In genomic region chr12:29937308-29937707, GRCm38 (mm10) we compare ENCODE assay signal across 9 mouse cellular contexts. TPM values are rescaled to one million over a fixed set of nuclear protein-coding genes. Genes with fewer than 3 reads are reported as not detected.
DNase-seq lines count a peak whose midpoint lies in the region; ATAC-seq and TF ChIP-seq lines count a peak whose summit lies in the region.
"Had no signal": no experiment of that assay in that cellular context is flagged by ENCODE, and none has a peak within 500 bp of the region (broad histone marks: within the 10 kb centered on the region; RNA-seq: fewer than 3 reads in every experiment).

Gene Pxdn, plus strand, starts transcription at chr12:29937608.

- H3K27me3 ChIP-seq in limb, embryonic 13.5 days: no peaks in the 10 kb centered on the region

- H3K4me2 ChIP-seq in limb, embryonic 13.5 days (replicated peaks): peak within 1 kb of the TSS; percentile 85

- H3K9me3 ChIP-seq in limb, embryonic 13.5 days: no peaks in the 10 kb centered on the region

- intact Hi-C loops in heart, postnatal 10 days (cut with DNase I): loop anchor here (5.0 kb wide), 1 partner anchor 35 kb away; no protein-coding TSS in a partner anchor

- peaks cover 8% of the 10 kb centered on the region for H3K4me1 ChIP-seq in cortical plate, adult 2 months (ENCODE audit: control insufficient read depth, insufficient read depth, low read length)
- H3K4me1 ChIP-seq in limb, embryonic 13.5 days: peaks cover 34% of the 10 kb centered on the region

- H3K4me3 ChIP-seq in cortical plate, adult 2 months (ENCODE audit: insufficient read depth, low read length): peak within 1 kb of the TSS; percentile 84
- peak within 1 kb of the TSS; percentile 89 for H3K4me3 ChIP-seq in limb, embryonic 13.5 days

- 36% methylated on average over 8 of the region's 8 CpGs for WGBS in limb, embryonic 13.5 days

- H3K27ac ChIP-seq in cortical plate, adult 2 months (ENCODE audit: insufficient read depth, low read length): peak within 1 kb of the TSS; percentile 97
- peak within 1 kb of the TSS; percentile 96 for H3K27ac ChIP-seq in limb, embryonic 13.5 days

- TF ChIP-seq POLR2A in cortical plate, adult 2 months (IDR thresholded peaks at IDR 0.05; ENCODE audit: extremely low read depth, insufficient read depth, low read length): no peak

- H3K36me3 ChIP-seq in limb, embryonic 13.5 days: peaks cover 13% of the 10 kb centered on the region

- DNase-seq in layer of hippocampus, adult 8-10 months (ENCODE audit: low spot score in 2 of 2): no peak
- no peak for DNase-seq in layer of hippocampus, adult 9-11 months
- DNase-seq in heart, postnatal 10 days: no peak
- DNase-seq in yolk sac, embryonic 10.5 days (ENCODE audit: low spot score): no peak
- DNase-seq in right cerebral cortex, postnatal 36 days (ENCODE audit: low spot score in 2 of 2): no peak

- H3K9ac ChIP-seq in limb, embryonic 13.5 days: peak within 1 kb of the TSS; percentile 96

- no peak for ATAC-seq in limb, embryonic 13.5 days (ENCODE audit: low FRiP score, low read depth)
- no peak for ATAC-seq in granulocyte monocyte progenitor cell, adult 5-6 weeks (replicated peaks; ENCODE audit: poor library complexity, severe bottlenecking)

- TF ChIP-seq CTCF in cortical plate, adult 2 months (IDR thresholded peaks at IDR 0.05; ENCODE audit: extremely low read depth, insufficient read depth, low read length): no peak

RNA-seq across cellular contexts. Expression of gene Pxdn, which starts in this region (rescaled TPM):
- total RNA-seq in layer of hippocampus, adult 8-10 months (2022): 10 to 100 TPM; 65.3 to 84.7 (median 75.5) TPM
- polyA plus RNA-seq in cortical plate, adult 2 months (2012; rRNA removed): 72.8 and 75.0 TPM in 2 replicates
- total RNA-seq in heart, postnatal 10 days (2021): 100 to 1,000 TPM; 212 to 245 TPM
- polyA plus RNA-seq in limb, embryonic 13.5 days (2015; fragmentation: Nextera tagmentation; extraction: Ambion mirVana): 124 and 143 TPM in 2 replicates
- not detected in 2 replicates for total RNA-seq in granulocyte monocyte progenitor cell, adult 5-6 weeks (2014; fragmentation: Nextera tagmentation)
- not detected in 2 replicates for total RNA-seq in granulocyte monocyte progenitor cell, adult 5-6 weeks (2017)
- total RNA-seq: neutrophil, adult 5-6 weeks had no signal

Comparison
In these comparisons a context has a peak if more than half of its experiments do, and no peak if none do; other contexts are left out.
1. RNA of gene Pxdn (total RNA-seq): 212 to 245 TPM in heart, postnatal 10 days and 65.3 to 84.7 TPM in layer of hippocampus, adult 8-10 months; not detected in granulocyte monocyte progenitor cell, adult 5-6 weeks; every median in the first group is over 10 times any median in the second.